8 mouse cellular contexts compared by ENCODE assay signal in genomic region chr9:37488041-37488440, GRCm38 (mm10). TPM values are rescaled to one million over a fixed set of nuclear protein-coding genes. Genes with fewer than 3 reads are reported as not detected.
A peak's percentile ranks its signal among the peaks of the same experiment; 100 is the strongest.
DNase-seq lines count a peak whose midpoint lies in the region; ATAC-seq lines count a peak whose summit lies in the region.
"Had no signal": no experiment of that assay in that cellular context is flagged by ENCODE, and none has a peak within 500 bp of the region (broad histone marks: within the 10 kb centered on the region; RNA-seq: fewer than 3 reads in every experiment).

No protein-coding gene starts in this region.

- H3K4me3 ChIP-seq in lung, embryonic 15.5 days = peak overlapping the region; percentile 96
- peak overlapping the region; percentile 99 for H3K4me3 ChIP-seq in forebrain, embryonic 10.5 days
- peak overlapping the region; percentile 99 for H3K4me3 ChIP-seq in limb, embryonic 10.5 days
- peak overlapping the region; percentile 92 for H3K4me3 ChIP-seq in stomach, embryonic 14.5 days (ENCODE audit: low read depth, low read length)

- peak overlapping the region; percentile 85 for H3K4me2 ChIP-seq in lung, embryonic 15.5 days
- peak overlapping the region; percentile 58 for H3K4me2 ChIP-seq in stomach, embryonic 14.5 days (replicated peaks; ENCODE audit: low read depth, low read length)

- no peaks in the 10 kb centered on the region for H3K9me3 ChIP-seq in lung, embryonic 15.5 days
- no peaks in the 10 kb centered on the region; the same call in 1 of the 2 replicates for H3K9me3 ChIP-seq in forebrain, embryonic 10.5 days
- no peaks in the 10 kb centered on the region for H3K9me3 ChIP-seq in limb, embryonic 10.5 days (replicated peaks)
- no peaks in the 10 kb centered on the region for H3K9me3 ChIP-seq in stomach, embryonic 14.5 days (ENCODE audit: control insufficient read depth, low read depth, low read length)

- peak overlapping the region; percentile 92; the same call in 1 of the 2 replicates for H3K9ac ChIP-seq in lung, embryonic 15.5 days
- H3K9ac ChIP-seq in stomach, embryonic 14.5 days (replicated peaks; ENCODE audit: low read depth, low read length) = peak overlapping the region; percentile 96; the same call in 1 of the 2 replicates

- no peak for DNase-seq in lung, postnatal 25 days (ENCODE audit: low spot score)
- no peak for DNase-seq in forebrain, embryonic 10.5 days (ENCODE audit: extremely low spot score, low spot score)
- no peak for DNase-seq in limb, embryonic 10.5 days (ENCODE audit: low spot score)
- no peak for DNase-seq in urinary bladder, adult 18-20 months (ENCODE audit: low spot score in 2 of 2)
- DNase-seq: layer of hippocampus, postnatal 36 days had no signal

- ATAC-seq in lung, embryonic 15.5 days (ENCODE audit: borderline replicate concordance, extremely low read depth, low FRiP score, low TSS enrichment) = no peak
- no peak for ATAC-seq in stomach, embryonic 14.5 days (ENCODE audit: insufficient number of reproducible peaks, insufficient read depth, low FRiP score, low read depth)
- no peak for ATAC-seq in activated CD4-positive, CD25-positive, alpha-beta regulatory T cell, adult 4 months

- peaks cover 19% of the 10 kb centered on the region for H3K4me1 ChIP-seq in lung, embryonic 15.5 days
- peaks cover 34% of the 10 kb centered on the region for H3K4me1 ChIP-seq in forebrain, embryonic 10.5 days
- H3K4me1 ChIP-seq in limb, embryonic 10.5 days = peaks cover 18% of the 10 kb centered on the region
- peaks cover 23% of the 10 kb centered on the region for H3K4me1 ChIP-seq in stomach, embryonic 14.5 days (ENCODE audit: control insufficient read depth, insufficient read depth, low read length)

- no peaks in the 10 kb centered on the region for H3K27me3 ChIP-seq in lung, embryonic 15.5 days
- no peaks in the 10 kb centered on the region for H3K27me3 ChIP-seq in forebrain, embryonic 10.5 days (ENCODE audit: poor library complexity, severe bottlenecking)
- H3K27me3 ChIP-seq in limb, embryonic 10.5 days (ENCODE audit: low read depth, poor library complexity, severe bottlenecking) = no peaks in the 10 kb centered on the region
- no peaks in the 10 kb centered on the region for H3K27me3 ChIP-seq in stomach, embryonic 14.5 days (ENCODE audit: control insufficient read depth, insufficient read depth, low read length)

- peak overlapping the region; percentile 100 for H3K27ac ChIP-seq in lung, embryonic 15.5 days
- peak overlapping the region; percentile 99; the same call in 1 of the 2 replicates for H3K27ac ChIP-seq in forebrain, embryonic 10.5 days
- peak overlapping the region; percentile 99; the same call in 1 of the 2 replicates for H3K27ac ChIP-seq in limb, embryonic 10.5 days
- peak overlapping the region; percentile 99 for H3K27ac ChIP-seq in stomach, embryonic 14.5 days (ENCODE audit: low read length)

- 31% methylated on average over 4 of the region's 4 CpGs for WGBS in lung, embryonic 15.5 days
- 33% methylated on average over 4 of the region's 4 CpGs for WGBS in forebrain, embryonic 10.5 days
- WGBS in limb, embryonic 10.5 days = 42% methylated on average over 4 of the region's 4 CpGs
- WGBS in stomach, embryonic 14.5 days = 40% methylated on average over 4 of the region's 4 CpGs

- H3K36me3 ChIP-seq in lung, embryonic 15.5 days = no peaks in the 10 kb centered on the region
- H3K36me3 ChIP-seq in forebrain, embryonic 10.5 days (replicated peaks) = peaks cover 16% of the 10 kb centered on the region
- peaks cover 11% of the 10 kb centered on the region for H3K36me3 ChIP-seq in limb, embryonic 10.5 days
- H3K36me3 ChIP-seq in stomach, embryonic 14.5 days (ENCODE audit: control insufficient read depth, insufficient read depth, low read length) = no peaks in the 10 kb centered on the region; the same call in 1 of the 2 replicates

RNA-seq across cellular contexts. Expression of gene Msantd2, which starts 1.1 kb away (rescaled TPM):
- polyA plus RNA-seq in lung, embryonic 15.5 days (2015; fragmentation: Nextera tagmentation; extraction: Ambion mirVana) = 26.1 and 26.9 TPM in 2 replicates
- 34.4 and 35.4 TPM in 2 replicates for polyA plus RNA-seq in forebrain, embryonic 10.5 days (2016; fragmentation: Nextera tagmentation; extraction: Ambion mirVana)
- 33.1 and 38.0 TPM in 2 replicates for polyA plus RNA-seq in limb, embryonic 10.5 days (2016; fragmentation: Nextera tagmentation; extraction: Ambion mirVana)
- polyA plus RNA-seq in stomach, embryonic 14.5 days (2014; fragmentation: Nextera tagmentation; extraction: Ambion mirVana) = 33.2 and 38.9 TPM in 2 replicates
- polyA plus RNA-seq in activated CD4-positive, CD25-positive, alpha-beta regulatory T cell, adult 4 months (2017; shearing (Covaris generic)) = 1 to 10 TPM; 7.9 to 9.3 TPM

RNA-seq across cellular contexts. Expression of gene Esam, which starts 39.8 kb away (rescaled TPM):
- polyA plus RNA-seq in lung, embryonic 15.5 days (2015; fragmentation: Nextera tagmentation; extraction: Ambion mirVana) = 167 and 178 TPM in 2 replicates
- 26.9 and 27.0 TPM in 2 replicates for polyA plus RNA-seq in forebrain, embryonic 10.5 days (2016; fragmentation: Nextera tagmentation; extraction: Ambion mirVana)
- 33.7 and 34.3 TPM in 2 replicates for polyA plus RNA-seq in limb, embryonic 10.5 days (2016; fragmentation: Nextera tagmentation; extraction: Ambion mirVana)
- polyA plus RNA-seq in stomach, embryonic 14.5 days (2014; fragmentation: Nextera tagmentation; extraction: Ambion mirVana) = 57.9 and 58.3 TPM in 2 replicates
- polyA plus RNA-seq in activated CD4-positive, CD25-positive, alpha-beta regulatory T cell, adult 4 months (2017; shearing (Covaris generic)) = under 1 TPM in 1 of 2 experiments, not detected in 1; 0.58 TPM

RNA-seq across cellular contexts. Expression of gene Vsig2, which starts 51.0 kb away (rescaled TPM):
- polyA plus RNA-seq in lung, embryonic 15.5 days (2015; fragmentation: Nextera tagmentation; extraction: Ambion mirVana) = 26.5 and 33.3 TPM in 2 replicates
- 0.29 and 0.47 TPM in 2 replicates for polyA plus RNA-seq in forebrain, embryonic 10.5 days (2016; fragmentation: Nextera tagmentation; extraction: Ambion mirVana)
- 0.55 and 0.74 TPM in 2 replicates for polyA plus RNA-seq in limb, embryonic 10.5 days (2016; fragmentation: Nextera tagmentation; extraction: Ambion mirVana)
- 44.3 and 56.9 TPM in 2 replicates for polyA plus RNA-seq in stomach, embryonic 14.5 days (2014; fragmentation: Nextera tagmentation; extraction: Ambion mirVana)
- polyA plus RNA-seq in activated CD4-positive, CD25-positive, alpha-beta regulatory T cell, adult 4 months (2017; shearing (Covaris generic)) = not detected

RNA-seq across cellular contexts. Expression of gene Robo3, which starts 55.0 kb away (rescaled TPM):
- polyA plus RNA-seq in lung, embryonic 15.5 days (2015; fragmentation: Nextera tagmentation; extraction: Ambion mirVana) = 0.18 and 0.21 TPM in 2 replicates
- 3.9 and 5.5 TPM in 2 replicates for polyA plus RNA-seq in forebrain, embryonic 10.5 days (2016; fragmentation: Nextera tagmentation; extraction: Ambion mirVana)
- 0.10 TPM in 1 of 2 replicates, not detected in the other for polyA plus RNA-seq in limb, embryonic 10.5 days (2016; fragmentation: Nextera tagmentation; extraction: Ambion mirVana)
- 0.06 TPM in 1 of 2 replicates, not detected in the other for polyA plus RNA-seq in stomach, embryonic 14.5 days (2014; fragmentation: Nextera tagmentation; extraction: Ambion mirVana)
- not detected for polyA plus RNA-seq in activated CD4-positive, CD25-positive, alpha-beta regulatory T cell, adult 4 months (2017; shearing (Covaris generic))

Comparison
In these comparisons a context has a peak if more than half of its experiments do, and no peak if none do; other contexts are left out.
1. RNA of gene Esam, which starts 39.8 kb away (polyA plus RNA-seq): 167 to 178 TPM in lung, embryonic 15.5 days, 57.9 to 58.3 TPM in stomach, embryonic 14.5 days, 33.7 to 34.3 TPM in limb, embryonic 10.5 days and 26.9 to 27.0 TPM in forebrain, embryonic 10.5 days; 0.58 TPM in activated CD4-positive, CD25-positive, alpha-beta regulatory T cell, adult 4 months; every median in the first group is over 10 times any median in the second.
2. RNA of gene Vsig2, which starts 51.0 kb away (polyA plus RNA-seq): 44.3 to 56.9 TPM in stomach, embryonic 14.5 days and 26.5 to 33.3 TPM in lung, embryonic 15.5 days; 0.55 to 0.74 TPM in limb, embryonic 10.5 days, 0.29 to 0.47 TPM in forebrain, embryonic 10.5 days and not detected in activated CD4-positive, CD25-positive, alpha-beta regulatory T cell, adult 4 months; every median in the first group is over 10 times any median in the second.
3. Peak in every context shown above with its lines, with median percentiles within 50 percentile points of each other: H3K27ac ChIP-seq and H3K4me3 ChIP-seq.